Mouse (Mus musculus) bone marrow, adult 2 months (tissue): Measurements from ENCODE around the gene Lgals1.

ENCODE experiments used
- CTCF ChIP-seq: fragments of 200-500 bp; IDR thresholded peaks from 2 replicates; pipeline ENCODE4 v1.5.1; 2011; ENCODE audit warnings: low read length, control low read depth; ENCODE audit not compliant: control insufficient read depth, insufficient read depth
- POLR2A ChIP-seq: fragments of 200-500 bp; IDR thresholded peaks from 2 replicates; pipeline ENCODE4 v1.6.1; 2011; ENCODE audit warnings: low read depth, mild to moderate bottlenecking, control low read depth, low read length, borderline replicate concordance; ENCODE audit not compliant: control insufficient read depth

DNA sequence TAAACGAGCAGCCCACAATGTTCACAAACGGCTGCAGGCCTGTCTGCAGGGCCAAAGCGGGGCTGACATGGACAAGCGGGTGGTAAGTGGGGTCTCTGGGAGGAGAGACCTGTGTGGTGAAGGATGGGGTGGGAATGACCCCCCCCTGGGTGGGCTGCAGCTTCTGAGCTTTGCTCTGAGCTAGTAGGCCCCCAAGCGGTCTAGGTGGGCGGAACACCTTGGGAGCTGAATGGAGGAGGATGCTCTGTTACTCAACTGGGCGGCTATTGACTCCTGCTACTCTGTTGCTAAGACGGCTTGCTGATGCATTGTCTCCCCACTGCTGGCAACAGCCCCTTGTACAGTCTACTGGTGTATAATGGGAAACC, 25.1 kb upstream of the Lgals1 start:
- no peak for TF ChIP-seq CTCF
- TF ChIP-seq POLR2A = no peak
